Mouse (Mus musculus) hindbrain, embryonic 10.5 days (tissue): ENCODE data around the gene Srsf3. TPM values are rescaled to one million over a fixed set of nuclear protein-coding genes. Genes with fewer than 3 reads are reported as not detected.
"Not testable (repeated sequence)": the region's sequence is repeated elsewhere in the genome, so short reads cannot be mapped to it uniquely, and the experiment has no call there.

ENCODE experiments used
- DNase-seq: peaks from one replicate; pipeline ENCODE4 v3.0.0-alpha.2; 2017; ENCODE audit warnings: low spot score
- H3K27ac ChIP-seq: fragments of 300-500 bp; sonication (generic); 2 replicates; pipeline ENCODE4 v1.5.1; 2016; ENCODE audit warnings: mild to moderate bottlenecking, moderate library complexity
- H3K27me3 ChIP-seq: fragments of 300-500 bp; sonication (generic); 2 replicates; pipeline ENCODE4 v1.6.1; 2016; ENCODE audit warnings: mild to moderate bottlenecking; ENCODE audit not compliant: poor library complexity, insufficient read depth, severe bottlenecking
- H3K36me3 ChIP-seq: fragments of 300-500 bp; sonication (generic); 2 replicates; pipeline ENCODE4 v1.6.1; 2016; ENCODE audit warnings: mild to moderate bottlenecking, moderate library complexity
- H3K4me1 ChIP-seq: fragments of 300-500 bp; sonication (generic); replicated peaks from 2 replicates; pipeline ENCODE4 v1.6.1; 2016; ENCODE audit warnings: mild to moderate bottlenecking
- H3K4me3 ChIP-seq: fragments of 300-500 bp; sonication (generic); 2 replicates; pipeline ENCODE4 v1.5.1; 2016; ENCODE audit warnings: mild to moderate bottlenecking, moderate library complexity
- H3K9me3 ChIP-seq: fragments of 300-500 bp; sonication (generic); 2 replicates; pipeline ENCODE4 v1.6.1; 2016; ENCODE audit warnings: mild to moderate bottlenecking, moderate library complexity
- WGBS: fragments of 180-500 bp; shearing (Covaris S2); methylation state at CpG from one replicate; pipeline ENCODE4 v1.1.7; 2016; 5-methylcytosine and 5-hydroxymethylcytosine counted together
- polyA plus RNA-seq: library from polyadenylated mRNA; unstranded; fragments of >200 nt; fragmentation: Nextera tagmentation; extraction: Ambion mirVana; gene quantifications from 2 replicates; pipeline ENCODE4 v1.2.1, GENCODE M21; 2016

Srsf3 gene
- polyA plus RNA-seq, 1 experiment from 2014 or later = 723 TPM

DNA sequence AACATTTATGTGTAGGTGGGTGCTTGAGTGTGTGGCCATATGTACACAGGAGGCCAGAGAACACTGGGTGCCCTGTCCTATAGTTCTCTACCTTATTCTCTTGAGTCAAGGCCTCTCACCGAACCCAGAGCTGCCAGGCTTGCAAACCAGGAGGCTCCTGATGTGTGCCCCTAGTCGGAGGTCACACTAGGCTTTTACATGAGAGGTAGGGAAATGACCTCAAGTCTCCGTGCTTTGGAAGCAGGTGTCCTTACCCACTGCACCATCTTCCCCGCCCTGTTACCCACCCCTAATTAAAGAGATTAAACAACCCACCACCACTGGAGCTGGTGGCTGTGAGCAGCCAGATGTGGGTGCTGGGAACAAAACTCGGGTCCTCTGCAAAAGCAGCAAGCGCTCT, 9.1 kb upstream of the Srsf3 start:
- H3K36me3 ChIP-seq = no peaks in the 10 kb centered on the region
- no peak overlapping the region for H3K27ac ChIP-seq
- no peak overlapping the region for H3K4me3 ChIP-seq
- H3K27me3 ChIP-seq = peaks cover 14% of the 10 kb centered on the region; the same call in 1 of the 2 replicates
- peaks cover 30% of the 10 kb centered on the region for H3K4me1 ChIP-seq
- DNase-seq = no peak
- WGBS = 94% methylated on average over 6 of the region's 6 CpGs
- H3K9me3 ChIP-seq = no peaks in the 10 kb centered on the region

DNA sequence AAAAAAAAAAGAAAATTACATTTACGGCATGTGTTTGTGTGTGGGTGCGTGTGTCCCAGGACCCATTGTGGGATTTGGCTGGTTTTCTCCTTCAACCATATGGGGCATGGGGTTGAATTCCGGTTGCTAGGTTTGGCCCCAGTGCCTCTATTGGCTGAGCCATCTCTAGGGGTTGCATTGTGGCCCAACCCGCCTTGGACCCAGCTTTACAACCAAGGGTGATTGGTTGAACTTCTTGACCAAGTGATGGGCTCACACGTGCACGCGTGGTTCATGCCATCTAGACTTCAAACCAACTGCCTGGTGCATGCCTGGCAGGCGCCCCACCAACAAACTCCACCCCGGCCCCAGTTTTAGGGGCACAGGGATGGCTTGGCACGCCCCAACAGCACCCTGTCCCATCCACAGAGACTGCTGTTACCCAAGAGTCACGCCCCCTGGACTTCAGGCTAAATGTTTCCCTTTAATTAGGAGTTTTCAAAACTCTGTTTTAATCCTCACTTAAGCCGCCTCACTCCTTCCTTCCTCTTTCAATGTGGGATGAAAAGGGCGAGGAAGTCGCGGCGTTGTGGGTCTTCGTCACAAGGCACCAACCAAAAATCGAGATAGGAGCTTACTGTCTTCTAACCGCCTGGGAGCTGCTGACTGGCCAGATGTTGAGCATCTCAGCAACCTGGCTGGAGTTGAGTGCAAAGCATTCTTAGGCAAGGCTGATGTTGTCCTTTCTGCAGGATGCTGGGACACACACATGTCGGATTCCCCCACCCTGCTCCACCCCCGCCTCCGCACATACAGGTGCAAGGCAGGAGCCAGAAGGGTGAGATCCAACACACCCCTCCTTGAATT, 8.2 kb upstream of the Srsf3 start:
- WGBS = 54% methylated on average over 22 of the region's 22 CpGs
- Histone ChIP-seq H3K9me3 (no peaks in the 10 kb centered on the region), H3K27ac (no peak overlapping the region), H3K36me3 (no peaks in the 10 kb centered on the region), H3K4me1 (peaks cover 30% of the 10 kb centered on the region), H3K4me3 (no peak overlapping the region), H3K27me3 (peaks cover 14% of the 10 kb centered on the region; the same call in 1 of the 2 replicates)
- no peak for DNase-seq

DNA sequence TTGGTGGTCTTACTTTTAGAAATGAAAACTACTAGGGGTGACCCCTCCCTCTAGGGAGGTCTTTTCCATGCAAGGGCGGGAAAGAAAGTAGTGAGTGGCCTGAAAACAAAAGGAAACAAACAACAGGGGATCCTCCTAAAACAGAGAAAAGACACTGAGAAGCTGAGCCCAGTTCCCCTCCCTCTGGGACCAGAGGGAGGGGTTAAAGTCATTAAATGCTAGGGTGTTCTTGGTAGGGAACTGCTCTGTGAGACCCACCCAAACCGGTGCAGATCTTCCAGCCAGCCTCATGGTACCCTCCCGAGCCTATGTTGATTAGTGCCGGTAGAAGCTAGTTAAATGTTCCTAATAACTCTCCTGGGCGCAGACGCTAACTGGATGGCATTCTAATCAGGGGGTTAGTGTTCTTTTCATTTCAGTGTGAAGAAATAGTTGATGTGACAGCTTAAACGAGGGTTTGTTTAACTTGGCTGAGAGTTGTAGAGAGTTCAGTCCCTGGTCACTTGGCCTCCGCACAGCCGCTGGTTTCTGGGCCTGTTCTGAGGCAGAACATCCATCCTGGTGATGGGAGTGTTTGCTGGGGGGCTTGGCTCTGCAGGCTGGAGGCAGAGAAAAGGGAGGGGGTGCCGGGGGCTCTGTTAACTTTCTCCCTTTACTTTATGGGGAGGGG, 7.4 kb upstream of the Srsf3 start:
- 27% methylated on average over 10 of the region's 10 CpGs for WGBS

DNA sequence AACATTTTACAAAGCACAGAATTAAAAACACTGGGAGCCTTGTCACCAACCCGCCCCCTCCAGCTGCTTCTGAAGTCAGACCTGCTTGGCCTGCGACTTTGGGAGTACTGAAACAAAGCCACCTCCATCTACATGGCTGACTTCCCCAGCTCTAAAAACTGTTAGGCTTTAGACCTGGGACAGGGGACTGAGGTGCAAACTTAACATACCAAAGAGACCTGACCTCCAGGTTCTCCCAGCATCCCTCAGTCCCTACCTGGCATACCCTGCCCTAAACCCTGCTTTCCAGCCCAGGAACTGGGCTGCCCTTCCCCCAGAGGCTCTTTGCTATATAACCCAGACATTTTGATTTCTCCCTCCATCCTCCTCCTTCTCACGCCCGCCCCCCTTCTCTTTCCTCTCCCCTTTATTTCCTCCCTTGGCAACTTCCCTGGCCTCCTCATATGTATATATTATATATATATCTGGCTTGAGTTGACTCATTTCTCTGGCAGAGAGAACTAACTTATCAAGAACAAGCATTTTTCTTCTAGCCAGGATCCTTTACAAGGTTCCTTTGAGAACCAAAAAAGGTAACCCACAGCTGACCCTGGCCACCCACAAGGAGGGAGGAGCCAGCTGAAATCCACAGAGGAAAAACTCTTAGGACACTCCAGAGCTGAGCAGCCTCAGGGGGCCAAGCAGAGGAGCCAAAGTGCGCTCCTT, 5.6 kb upstream of the Srsf3 start:
- no peaks in the 10 kb centered on the region for H3K36me3 ChIP-seq
- H3K4me3 ChIP-seq = no peak overlapping the region
- WGBS = 49% methylated on average over 5 of the region's 5 CpGs
- peaks cover 14% of the 10 kb centered on the region; the same call in 1 of the 2 replicates for H3K27me3 ChIP-seq
- DNase-seq = no peak
- no peak overlapping the region for H3K27ac ChIP-seq
- H3K4me1 ChIP-seq = peaks cover 33% of the 10 kb centered on the region
- no peaks in the 10 kb centered on the region for H3K9me3 ChIP-seq

More for the DNA sequence above, 7.4 kb upstream of the Srsf3 start:
- DNase-seq = no peak
- no peak overlapping the region for H3K27ac ChIP-seq
- peaks cover 26% of the 10 kb centered on the region for H3K4me1 ChIP-seq
- H3K36me3 ChIP-seq = no peaks in the 10 kb centered on the region
- H3K4me3 ChIP-seq = no peak overlapping the region
- H3K27me3 ChIP-seq = peaks cover 14% of the 10 kb centered on the region; the same call in 1 of the 2 replicates
- H3K9me3 ChIP-seq = no peaks in the 10 kb centered on the region

DNA sequence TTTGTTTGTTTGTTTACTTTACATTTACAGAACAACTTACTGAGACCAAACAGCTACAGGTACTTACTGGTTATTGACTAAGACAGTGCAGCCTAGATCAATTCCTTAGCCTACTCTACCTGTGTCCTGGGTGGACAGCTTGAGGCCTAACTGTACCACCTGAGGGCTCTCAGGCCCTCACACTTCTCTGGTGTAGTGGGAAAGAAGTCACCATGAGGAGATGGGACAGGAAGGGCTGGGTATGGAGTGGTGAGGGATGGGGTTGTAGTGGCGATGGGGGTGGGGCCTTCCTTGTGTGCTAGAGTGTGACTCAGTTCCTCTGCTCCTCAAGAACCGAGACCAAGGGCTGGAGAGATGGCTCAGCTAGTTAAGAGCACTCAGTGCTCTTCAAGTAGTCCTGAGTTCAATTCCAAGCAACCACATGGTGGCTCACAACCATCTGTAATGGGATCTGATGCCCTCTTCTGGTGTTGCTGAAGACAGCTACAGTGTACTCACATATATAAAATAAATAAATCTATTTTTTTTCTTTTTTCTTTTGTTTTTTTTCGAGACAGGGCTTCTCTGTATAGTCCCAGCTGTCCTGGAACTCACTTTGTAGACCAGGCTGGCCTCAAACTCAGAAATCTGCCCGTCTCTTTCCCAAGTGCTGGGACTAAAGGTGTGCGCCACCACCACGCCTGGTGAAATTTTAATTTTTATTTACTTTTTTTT, 1.9 kb upstream of the Srsf3 start:
- Histone ChIP-seq H3K9me3 (no peaks in the 10 kb centered on the region), H3K4me3 (no peak overlapping the region), H3K36me3 (peaks cover 15% of the 10 kb centered on the region), H3K27ac (no peak overlapping the region), H3K4me1 (peaks cover 27% of the 10 kb centered on the region), H3K27me3 (peaks cover 3% of the 10 kb centered on the region; the same call in 1 of the 2 replicates)
- WGBS = 87% methylated on average over 6 of the region's 6 CpGs
- DNase-seq = no peak

DNA sequence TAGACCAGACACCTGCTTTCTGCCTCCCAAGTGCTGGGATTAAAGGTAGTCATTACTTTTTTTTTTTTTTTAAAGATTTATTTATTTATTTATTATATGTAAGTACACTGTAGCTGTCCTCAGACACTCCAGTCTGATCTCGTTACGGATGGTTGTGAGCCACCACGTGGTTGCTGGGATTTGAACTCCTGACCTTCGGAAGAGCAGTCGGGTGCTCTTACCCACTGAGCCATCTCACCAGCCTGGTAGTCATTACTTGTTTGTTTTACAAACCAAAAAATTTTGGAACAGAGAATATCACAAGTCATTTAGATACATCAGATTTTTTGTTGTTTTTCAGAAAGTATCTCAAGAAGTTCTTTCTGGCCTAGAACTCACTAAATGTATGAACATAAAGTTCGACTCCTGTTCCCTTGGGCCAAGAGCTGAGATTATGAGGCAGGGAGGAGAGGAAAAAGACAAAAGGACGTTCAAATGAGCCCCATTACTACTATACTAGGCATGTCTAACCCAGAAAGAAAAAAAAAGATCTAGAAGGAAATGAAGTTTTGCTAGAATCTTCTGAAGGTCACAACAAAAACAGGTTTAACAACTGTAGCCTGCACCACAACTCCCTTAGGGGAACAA, 1.2 kb upstream of the Srsf3 start:
- H3K9me3 ChIP-seq, H3K27me3 ChIP-seq, DNase-seq: not testable (repeated sequence)
- Histone ChIP-seq H3K36me3 (peaks cover 22% of the 10 kb centered on the region), H3K4me3 (peak overlapping the region; percentile 88), H3K27ac (peak overlapping the region; percentile 99), H3K4me1 (peaks cover 32% of the 10 kb centered on the region)
- 55% methylated on average over 7 of the region's 7 CpGs for WGBS

DNA sequence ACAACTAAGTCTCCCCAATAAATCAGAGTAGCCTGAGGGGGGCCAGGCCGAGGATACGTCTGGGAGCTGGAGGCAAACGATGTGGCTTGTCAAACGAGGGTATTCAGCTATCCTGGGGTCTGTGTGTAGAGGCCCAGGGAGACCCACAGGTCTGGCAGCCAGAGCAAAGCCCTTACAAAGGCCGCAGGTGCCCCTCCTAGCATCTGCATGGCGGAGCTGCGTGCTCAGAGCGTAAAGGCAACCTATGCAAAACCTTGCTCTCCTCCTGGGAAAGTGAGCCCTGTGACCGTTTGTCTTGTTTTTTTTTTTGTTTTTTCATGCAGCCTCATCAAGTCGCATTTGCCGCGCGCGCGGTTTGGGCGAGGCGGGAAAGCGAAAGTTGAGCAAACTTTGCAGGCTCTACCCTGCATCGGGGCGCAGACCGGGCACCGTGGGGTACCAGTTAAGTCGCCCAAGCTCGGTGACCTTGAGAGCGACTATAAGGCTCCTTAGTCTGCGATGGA, 606 bp upstream of the Srsf3 start:
- Histone ChIP-seq H3K27ac (peak overlapping the region; percentile 99), H3K36me3 (peaks cover 28% of the 10 kb centered on the region), H3K27me3 (no peaks in the 10 kb centered on the region), H3K4me1 (peaks cover 33% of the 10 kb centered on the region), H3K9me3 (no peaks in the 10 kb centered on the region), H3K4me3 (peak overlapping the region; percentile 88)
- no peak for DNase-seq
- under 1% methylated on average over 26 of the region's 26 CpGs for WGBS

DNA sequence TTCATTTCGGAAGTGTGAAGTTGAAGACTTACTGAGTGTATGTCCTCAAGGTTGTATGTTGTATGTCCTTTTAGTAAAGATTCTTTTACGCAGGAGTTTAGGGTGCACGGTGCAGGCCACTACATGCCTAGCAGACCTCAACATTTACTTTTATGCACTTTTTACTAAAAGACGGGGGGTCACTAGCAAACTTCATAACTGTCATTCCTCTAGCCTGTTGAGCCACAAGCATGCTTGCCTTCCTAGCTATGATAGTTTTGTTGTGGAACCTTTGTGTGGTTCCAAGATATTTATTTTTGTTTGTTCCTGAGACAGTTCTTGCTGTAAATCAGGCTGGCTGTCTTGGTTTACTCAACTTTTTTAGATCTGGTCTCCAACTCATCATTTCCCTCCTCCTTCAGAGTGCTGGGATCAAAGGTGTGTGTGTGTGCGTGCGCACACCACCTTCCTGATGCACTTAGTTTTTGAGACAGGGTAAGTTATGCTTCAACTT, 1.2 kb downstream of the Srsf3 start:
- no peak for DNase-seq
- Histone ChIP-seq H3K27ac (peak overlapping the region; percentile 99), H3K27me3 (no peaks in the 10 kb centered on the region), H3K9me3 (no peaks in the 10 kb centered on the region), H3K4me3 (peak overlapping the region; percentile 88), H3K36me3 (peaks cover 46% of the 10 kb centered on the region), H3K4me1 (peaks cover 37% of the 10 kb centered on the region)
- WGBS = 0% methylated on average over 6 of the region's 6 CpGs

DNA sequence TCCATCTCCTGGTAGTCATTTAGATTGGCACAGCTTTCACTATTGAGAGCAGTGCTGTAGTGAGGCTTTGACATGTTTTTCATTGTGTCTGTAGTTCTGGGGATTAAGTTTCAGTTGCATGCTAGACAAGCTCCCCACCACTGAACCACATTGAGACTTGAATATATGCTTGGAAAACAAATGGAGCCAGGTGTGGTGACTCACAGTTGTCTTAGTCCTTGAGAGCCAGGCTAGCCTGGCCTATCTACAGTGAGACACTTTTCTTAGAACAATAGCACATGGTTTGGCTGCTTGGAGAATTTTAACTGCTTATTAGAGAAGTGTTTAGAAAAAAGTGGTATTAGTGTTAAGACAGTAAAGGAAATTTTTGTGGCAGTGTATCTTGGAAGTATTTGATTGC, 1.8 kb downstream of the Srsf3 start:
- DNase-seq = no peak
- Histone ChIP-seq H3K36me3 (peaks cover 53% of the 10 kb centered on the region), H3K9me3 (no peaks in the 10 kb centered on the region), H3K4me3 (peak overlapping the region; percentile 88), H3K4me1 (peaks cover 37% of the 10 kb centered on the region), H3K27ac (0 out of 2 replicates have a peak overlapping the region, but pooled peaks have one; percentile 99), H3K27me3 (no peaks in the 10 kb centered on the region)

DNA sequence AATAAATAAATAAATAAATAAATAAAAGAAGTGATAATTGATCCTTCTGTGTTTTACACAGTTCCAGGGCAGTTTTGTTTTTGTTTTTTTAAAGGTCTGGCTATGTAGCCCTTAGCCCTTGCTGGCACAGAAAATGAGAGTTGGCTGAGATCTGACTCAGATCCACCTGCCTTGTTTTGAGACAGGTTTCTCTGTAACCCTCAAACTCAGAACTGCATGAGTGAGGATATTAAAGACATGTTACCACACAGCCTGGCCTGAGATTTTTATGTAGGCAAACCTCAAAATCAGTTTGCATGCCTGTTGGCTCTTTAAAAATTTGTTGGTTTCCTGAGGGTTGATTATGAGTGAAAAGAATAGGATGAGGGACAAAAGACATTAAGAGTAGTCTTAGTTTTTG, 3.1 kb downstream of the Srsf3 start:
- Histone ChIP-seq H3K4me1 (peaks cover 37% of the 10 kb centered on the region), H3K36me3 (peaks cover 65% of the 10 kb centered on the region), H3K4me3 (peak overlapping the region; percentile 88), H3K9me3 (no peaks in the 10 kb centered on the region), H3K27ac (no peak overlapping the region), H3K27me3 (no peaks in the 10 kb centered on the region)
- DNase-seq = no peak

DNA sequence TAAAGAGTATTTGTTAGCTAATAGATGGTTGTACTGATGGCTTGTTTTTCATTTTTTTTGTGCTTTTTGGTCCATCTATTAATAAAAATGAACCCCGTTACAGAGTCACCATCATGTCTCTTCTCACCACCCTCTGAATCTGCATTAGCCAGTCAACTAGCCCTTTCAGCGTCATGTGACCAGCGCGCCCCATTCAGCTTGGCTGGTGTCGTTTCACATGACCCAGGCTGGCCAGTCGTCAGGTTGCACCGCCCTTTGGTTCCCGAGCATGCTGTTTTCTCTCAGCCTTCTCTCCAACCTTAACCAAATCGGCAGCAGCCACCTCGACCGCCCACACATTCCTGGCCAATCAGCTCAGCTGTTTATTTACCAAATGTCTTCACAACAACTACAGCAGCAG, 6.9 kb downstream of the Srsf3 start:
- DNase-seq = no peak
- H3K4me1 ChIP-seq = peaks cover 29% of the 10 kb centered on the region
- H3K4me3 ChIP-seq = no peak overlapping the region
- H3K36me3 ChIP-seq = peaks cover 95% of the 10 kb centered on the region
- H3K9me3 ChIP-seq = no peaks in the 10 kb centered on the region
- H3K27ac ChIP-seq = no peak overlapping the region
- whole genome bisulfite sequencing = 75% methylated on average over 11 of the region's 11 CpGs
- H3K27me3 ChIP-seq = no peaks in the 10 kb centered on the region

DNA sequence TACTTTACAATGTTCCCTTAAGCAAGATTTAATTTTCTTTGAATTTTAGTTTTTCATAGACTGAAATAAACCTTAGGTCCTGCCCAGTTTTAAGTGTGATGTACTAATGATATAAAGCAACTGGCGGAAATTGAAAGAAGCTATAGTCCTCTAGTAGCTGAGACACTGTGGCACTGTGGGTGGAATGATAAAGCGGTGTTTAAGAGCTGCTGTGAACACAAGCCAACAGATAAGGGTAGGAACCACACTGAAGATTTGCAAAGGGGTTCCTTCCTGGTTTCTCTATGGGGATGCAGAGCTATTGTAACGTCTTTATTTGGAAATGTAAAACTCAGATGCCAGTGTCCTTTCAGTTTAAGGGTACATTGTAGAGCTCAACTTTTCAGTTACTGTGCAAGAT, 9.2 kb downstream of the Srsf3 start:
- not testable (repeated sequence) for H3K9me3 ChIP-seq, H3K27me3 ChIP-seq, DNase-seq, H3K27ac ChIP-seq, H3K4me3 ChIP-seq
- WGBS = 96% methylated on average over 3 of the region's 3 CpGs
- Histone ChIP-seq H3K4me1 (peaks cover 10% of the 10 kb centered on the region), H3K36me3 (peaks cover 97% of the 10 kb centered on the region)
